Mouse (Mus musculus) natural killer cell, adult 2 months (primary cell): ENCODE data around the gene Atl1.
A peak's percentile ranks its signal among the peaks of the same experiment; 100 is the strongest.

Source experiments
- DNase-seq, 2 experiments: peaks; one replicate each; pipeline ENCODE4 v3.0.0; 2022; ENCODE audit warnings: low spot score in 2 of 2

The Atl1 gene

DNA sequence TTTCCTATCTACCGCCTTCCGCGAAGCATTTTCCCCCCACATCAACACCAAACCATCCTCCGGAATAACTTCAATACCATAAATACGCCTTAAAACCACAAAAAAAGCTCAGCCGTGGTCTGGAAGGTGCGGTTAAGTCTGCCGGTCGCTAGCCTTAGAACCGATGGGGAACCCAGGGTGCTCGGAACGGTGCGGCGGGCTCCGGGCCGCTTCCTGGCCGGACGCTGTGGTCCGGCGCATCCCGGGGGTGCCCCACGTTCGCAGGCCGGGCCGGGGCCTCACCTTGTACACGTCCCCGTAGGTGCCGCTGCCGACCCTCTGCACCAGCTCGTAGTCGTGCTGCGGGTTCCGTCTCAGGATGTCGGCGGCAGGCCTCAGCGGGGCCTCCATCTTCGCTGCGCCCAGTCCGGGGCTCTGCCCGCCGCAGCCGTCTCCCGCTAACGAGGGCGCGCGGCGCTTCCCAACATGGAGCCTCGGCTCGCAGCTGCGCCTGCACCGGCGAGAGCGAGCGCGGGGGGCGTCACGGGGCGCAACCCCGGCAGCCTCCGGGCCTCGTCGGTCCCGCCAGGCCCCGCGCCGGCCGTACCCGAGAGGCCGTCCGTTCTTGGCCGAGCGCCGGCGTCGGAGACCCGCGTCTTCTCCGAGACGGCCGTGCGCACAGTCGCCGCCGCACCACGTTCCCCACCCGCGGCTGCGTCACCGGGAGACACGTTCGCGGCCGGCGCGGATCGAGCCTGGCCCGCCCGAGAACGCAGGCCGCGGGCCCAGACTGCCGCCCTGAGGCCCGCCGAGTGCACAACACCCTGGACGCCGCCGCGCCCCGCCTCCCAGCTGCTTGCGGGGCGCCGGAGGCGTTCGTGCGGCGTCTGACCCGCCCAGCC is at the start of gene Atl1, which contains the start of gene Map4k5:
TSS of gene Atl1 (plus strand) at position 244 of the 881 bp plus-strand sequence.
TSS of gene Map4k5 (minus strand) at position 830 of the 881 bp plus-strand sequence.
- DNase-seq, result peak; percentile 66 to 80

DNA sequence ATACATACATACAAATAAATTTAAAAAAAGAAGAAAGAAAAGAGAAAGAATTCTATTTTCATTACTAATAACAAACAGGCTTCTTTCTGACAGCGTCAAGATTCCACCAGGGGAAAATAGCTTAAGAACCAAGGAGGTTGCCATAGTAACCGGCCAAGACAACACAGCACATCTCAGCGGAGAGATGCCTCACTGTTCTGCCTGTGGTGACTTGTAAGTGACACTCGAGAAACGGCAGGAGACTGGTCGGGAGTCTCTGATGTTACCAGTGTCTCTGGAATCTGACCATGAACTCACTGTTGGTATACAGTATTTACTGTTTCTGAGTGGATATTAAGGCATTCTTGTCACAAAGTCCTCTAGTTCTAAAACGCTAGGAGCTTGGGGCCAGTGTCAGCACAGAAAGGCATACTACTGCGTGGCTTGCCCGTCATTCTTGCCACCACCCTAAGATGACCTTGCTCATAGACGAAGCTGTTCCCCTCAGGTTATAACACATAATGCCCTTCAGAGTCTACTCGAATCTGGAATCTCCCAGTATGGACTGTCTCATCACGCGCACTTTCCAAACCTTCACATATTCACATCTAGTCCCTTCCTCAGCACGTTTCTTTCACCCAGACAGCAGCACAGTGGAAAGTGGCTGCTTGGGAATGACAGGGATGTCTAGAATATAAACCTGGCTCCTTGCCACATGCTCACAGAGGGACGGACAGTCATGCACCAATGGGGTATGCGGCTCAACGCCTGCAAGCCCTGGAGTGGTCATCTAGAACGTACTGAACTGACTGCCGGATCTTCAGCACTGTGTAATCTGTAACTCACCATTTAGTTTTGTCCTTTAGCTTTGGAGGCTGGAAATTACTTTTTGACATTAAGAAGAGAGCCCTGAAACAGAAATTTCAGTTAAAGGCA is 48.6 kb upstream of the Atl1 start:
- no peak for DNase-seq

DNA sequence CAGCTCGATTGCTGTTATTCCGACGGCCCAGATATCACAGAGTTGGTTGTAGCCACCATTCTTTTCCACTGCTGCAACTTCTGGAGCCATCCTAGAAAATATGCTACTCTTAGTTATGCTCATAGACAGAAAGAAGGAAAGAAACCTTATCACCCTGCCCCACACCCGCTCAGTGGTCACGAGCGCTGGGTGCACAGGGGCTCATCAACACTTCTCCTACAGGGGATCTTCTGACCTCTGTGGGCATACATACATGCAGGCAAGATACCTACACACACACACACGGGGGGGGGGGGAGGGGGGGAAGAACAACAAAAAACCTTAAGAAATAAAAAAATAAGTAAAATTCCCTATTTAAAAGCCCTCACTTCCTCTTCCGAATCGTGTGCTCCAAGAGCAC is 46.7 kb upstream of the Atl1 start:
- no peak for DNase-seq

DNA sequence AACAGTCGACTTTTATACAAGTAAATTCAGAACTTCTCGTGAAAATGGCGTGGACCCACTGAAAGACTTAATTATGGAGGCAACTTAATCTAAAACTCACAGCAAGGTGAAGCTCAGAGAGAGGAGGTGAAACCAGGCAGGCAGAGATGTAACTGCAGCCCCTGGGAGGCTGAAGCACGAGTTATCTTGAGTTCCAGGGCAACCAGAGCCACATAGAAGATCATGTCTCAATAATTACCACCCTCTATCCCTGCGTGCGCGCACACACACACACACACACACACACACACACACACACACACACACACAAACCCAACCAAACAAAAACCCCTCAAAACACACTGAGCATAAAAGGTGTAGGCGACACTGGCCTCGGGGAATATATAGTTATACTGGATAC is 45.9 kb upstream of the Atl1 start:
- DNase-seq, result no peak

DNA sequence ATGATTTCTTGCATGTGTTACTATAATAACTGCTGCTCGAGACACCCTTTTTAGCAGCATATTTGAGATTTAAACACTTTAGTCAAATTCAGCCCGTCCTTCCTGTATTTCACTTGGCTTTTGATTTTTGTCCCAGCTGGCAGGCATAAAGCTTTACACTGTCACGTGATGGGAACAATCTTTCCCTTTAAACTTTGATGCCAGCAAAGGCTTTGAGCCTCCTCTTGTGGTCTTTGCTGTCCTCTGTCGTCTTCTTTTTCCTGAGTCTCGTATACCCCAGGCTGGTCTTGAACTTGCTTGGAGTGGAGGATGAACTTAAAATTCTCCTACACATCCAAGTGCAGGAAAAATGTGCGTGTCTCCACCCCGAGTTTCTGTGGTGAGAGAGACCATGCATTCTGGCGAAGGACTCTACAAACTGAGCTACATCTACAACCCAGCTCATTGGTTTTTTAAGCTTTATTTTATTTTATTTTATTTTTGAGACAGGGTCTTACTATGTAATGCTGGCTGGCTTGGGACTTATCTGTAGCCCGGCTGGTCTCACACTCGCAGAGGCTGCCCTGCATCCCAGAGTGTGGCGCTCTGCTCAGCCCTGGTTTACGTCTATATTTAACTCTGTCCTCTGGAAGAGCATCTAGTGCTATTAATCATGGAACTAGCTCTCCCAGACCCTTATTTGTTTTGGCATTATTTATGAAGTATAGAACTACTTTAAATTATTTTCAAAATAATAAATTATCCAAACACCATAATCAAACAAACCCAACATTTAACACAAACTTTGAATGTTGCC is 44.1 kb upstream of the Atl1 start:
- DNase-seq, result no peak

DNA sequence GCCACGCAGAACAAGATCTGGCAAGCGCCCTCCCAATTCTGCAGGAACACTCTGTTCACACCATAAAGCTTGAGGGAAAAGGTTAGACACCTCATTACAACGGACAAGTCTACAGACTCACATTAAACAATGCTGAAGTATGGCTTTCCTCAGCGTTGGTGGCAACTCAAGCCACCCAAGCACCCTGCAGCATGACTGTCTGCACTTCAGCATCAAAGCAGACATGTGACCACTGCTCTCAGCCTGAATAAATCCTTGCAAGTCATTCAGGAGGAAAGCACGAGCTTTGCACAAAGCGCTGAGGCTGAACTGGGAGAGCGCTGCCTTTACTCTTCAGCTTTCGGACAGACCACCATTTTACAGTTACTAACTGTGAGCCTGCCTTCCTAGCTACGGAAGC is 40.1 kb upstream of the Atl1 start:
- no peak for DNase-seq

DNA sequence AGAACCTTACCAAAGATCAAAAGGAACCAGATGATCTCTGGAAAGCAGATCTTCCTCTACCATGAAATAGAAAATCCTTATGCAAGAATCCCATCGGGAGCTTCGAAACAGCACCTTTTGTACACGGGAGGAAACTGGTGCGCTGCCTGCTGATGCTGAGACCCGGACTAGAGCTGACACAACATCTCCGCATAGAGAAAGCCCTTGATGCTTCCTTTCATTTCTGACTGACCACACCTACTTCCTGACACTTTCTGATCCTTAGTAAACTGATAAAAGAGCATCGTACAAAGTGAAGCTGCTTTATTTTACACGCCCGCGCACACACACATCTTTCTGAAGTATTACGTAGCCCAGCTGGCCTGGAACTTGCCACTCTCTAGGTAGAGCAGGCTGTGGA is 39.0 kb upstream of the Atl1 start:
- no peak for DNase-seq

DNA sequence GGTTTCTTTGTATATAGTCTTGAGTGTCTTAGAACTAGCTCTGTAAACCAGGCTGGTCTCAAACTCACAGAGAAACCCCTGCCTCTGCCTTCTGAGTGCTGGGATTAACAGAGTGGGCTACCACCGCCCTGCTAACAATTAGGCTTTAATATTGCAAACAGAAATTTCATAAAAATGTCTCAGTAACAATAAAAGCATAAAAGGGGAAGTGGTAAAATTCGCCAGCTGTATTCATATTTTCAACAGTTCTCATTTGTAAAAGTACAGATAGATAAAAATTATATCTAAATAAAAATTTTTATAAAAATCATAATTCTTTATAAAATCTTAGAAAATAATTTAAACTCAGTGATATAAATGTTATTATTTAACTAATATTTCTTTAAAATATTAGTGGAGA is 38.5 kb upstream of the Atl1 start:
- DNase-seq, result no peak

DNA sequence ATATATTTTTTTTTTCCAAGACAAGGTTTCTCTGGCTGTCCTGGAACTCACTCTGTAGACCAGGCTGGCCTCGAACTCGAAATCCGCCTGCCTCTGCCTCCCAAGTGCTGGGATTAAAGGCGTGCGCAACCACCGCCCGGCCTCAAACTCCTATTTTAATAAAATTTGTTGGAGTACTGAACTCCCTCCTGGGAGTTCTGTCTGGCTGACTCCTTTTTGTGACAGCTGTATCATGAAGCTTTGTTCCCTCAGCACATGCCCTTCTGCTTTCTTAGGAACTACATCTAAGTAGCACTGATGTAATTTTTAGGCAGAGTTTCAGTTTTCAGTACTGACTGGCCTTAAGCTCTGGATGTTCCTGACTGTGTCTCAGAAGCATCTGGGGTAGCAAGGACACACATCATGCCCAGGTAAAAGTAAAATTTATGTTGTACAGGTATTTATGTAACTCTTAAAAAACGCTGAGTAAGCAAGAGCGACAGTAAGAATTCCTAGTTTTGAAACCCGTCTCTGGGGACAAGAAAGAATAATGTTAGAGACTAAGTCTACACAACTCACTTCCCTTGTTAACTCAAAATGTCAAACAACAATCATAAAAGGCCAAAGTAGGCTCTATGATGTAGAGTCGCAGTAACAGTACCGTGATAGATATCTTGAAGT is 36.6 kb upstream of the Atl1 start:
- DNase-seq, result no peak

DNA sequence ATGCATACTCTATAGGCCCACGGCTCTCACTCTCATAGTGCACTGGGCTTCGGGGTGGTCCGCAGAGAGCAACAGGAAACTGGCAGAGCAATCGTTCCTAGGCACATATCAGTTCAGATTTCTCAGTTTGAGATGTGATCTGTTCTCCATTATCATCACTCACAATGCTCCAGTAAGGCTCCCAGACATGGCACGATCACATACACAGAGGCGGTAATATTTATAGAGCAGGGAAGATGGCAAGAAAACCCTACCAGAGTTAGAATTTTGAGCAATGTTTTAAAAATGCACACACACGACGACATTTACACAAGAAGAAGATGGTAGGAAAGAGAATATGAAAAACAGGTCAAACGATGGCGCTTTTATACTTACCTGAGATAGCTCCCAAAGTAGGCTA is 36.0 kb upstream of the Atl1 start:
- no peak for DNase-seq

DNA sequence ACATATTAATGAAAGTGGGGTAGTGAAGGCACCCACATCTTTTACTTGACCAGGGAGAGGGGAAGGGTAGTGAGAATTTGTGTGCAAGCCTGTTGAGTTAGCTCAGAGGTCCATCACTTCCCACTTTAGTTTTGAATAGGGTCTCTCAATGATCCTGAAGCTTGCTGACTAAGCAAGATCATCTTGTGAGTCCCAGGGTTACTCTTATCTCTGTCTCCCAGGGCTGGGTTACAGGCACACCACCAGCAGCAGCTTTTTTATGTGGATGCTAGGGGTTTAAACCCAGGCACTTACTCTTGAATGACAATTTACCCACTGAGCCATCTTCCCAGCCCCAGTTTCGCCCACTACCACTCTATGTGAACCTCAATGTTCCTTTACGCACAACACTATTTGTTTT is 34.8 kb upstream of the Atl1 start:
- no peak for DNase-seq

DNA sequence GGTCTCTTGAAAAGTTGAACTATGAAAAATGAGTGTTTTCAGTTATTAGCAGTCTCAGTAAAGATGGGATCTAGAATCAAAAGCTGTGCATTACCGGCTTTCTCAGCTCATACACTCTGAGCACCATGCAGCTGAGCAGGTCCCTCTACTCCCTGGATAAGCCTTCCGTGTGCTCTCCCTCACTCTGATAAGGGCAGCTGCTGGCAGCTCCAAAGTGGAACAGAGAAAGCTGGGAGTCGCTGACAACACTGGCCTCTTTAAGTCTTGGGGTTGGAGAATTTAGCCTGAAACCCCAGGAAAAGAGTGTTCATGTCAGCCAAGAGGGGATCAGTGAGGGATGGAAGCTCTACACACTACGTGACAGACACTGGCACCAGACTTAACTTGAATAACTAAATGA is 33.6 kb upstream of the Atl1 start:
- DNase-seq, result no peak

DNA sequence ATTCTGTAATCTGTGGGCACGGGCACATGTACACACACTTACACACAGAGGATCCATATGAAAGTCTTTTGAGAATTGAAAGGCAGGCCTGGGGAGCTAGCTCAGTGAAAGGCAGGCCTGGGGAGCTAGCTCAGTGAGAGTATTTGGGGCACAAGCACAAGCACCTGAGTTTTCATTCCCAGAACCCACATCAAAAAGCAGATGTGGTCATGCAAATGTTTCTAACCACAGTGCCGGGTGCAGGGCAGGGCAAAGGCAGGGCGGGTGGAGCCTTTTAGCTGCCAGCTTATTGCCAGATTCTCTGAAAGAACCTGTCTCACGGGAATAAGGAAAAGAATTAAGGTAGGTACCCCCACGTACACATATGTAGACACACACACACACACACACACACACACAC is 28.9 kb upstream of the Atl1 start:
- peak in 1 of 2 experiments; percentile 57 for DNase-seq

DNA sequence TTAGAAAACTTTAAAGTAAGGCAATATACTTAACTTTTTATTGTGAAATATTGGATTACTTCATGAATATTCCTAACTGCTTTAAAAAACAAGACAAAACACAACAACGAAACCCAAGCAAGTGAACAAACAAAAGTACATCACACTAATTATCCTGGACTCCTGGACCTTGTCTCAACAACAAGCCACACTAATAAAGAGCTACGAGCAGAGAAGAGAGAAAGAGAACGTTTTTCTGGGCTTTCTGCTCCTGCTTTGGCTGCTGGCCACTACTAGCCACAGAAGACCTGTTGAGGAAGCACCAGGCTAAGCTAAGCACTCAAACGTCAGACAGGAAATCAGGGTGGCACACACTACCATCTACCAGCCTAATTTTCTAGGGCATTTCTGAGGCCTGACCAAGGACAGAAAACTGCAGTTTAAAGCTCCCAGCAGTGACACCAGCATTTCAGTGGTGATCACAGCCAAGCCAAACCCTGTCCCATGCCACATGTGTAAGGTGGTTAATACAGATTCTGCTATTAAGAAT is 28.2 kb upstream of the Atl1 start:
- no peak for DNase-seq

DNA sequence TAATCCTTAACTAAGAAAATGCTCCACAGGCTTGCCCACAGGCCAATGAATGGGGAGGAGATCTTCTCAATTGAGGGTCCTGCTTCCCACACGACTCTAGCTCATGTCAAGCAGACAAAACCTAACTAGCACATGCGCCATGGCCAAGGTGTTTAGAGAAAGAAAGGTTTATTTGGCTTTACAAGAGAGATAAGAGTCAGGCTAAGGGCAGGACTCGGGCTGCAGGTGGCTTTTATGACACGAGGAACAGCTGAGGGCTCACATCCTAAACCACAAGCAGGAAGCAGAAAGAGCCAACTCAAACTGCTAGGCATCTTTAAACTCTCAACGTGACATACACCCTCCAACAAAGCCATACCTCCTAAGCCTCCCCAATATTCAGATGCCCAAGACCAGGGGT is 25.1 kb upstream of the Atl1 start:
- no peak for DNase-seq

DNA sequence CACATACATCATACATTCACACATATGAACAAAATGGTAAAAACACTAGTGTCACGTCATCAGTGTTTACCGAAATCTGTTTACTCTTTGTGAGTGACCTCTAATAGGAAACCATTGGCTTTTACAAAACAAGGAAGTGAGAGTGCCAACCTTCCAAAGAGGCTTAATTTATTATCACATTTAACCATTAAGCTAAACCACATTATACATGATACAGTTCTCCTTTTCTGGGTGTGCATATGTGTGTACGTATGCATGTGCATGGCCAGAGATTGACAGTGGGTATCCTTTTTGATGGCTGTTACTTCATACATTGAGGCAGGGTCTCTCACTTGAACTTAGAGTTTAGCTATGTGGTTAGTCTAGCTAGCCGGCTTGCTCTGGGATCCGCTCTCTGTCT is 20.8 kb upstream of the Atl1 start:
- no peak for DNase-seq

DNA sequence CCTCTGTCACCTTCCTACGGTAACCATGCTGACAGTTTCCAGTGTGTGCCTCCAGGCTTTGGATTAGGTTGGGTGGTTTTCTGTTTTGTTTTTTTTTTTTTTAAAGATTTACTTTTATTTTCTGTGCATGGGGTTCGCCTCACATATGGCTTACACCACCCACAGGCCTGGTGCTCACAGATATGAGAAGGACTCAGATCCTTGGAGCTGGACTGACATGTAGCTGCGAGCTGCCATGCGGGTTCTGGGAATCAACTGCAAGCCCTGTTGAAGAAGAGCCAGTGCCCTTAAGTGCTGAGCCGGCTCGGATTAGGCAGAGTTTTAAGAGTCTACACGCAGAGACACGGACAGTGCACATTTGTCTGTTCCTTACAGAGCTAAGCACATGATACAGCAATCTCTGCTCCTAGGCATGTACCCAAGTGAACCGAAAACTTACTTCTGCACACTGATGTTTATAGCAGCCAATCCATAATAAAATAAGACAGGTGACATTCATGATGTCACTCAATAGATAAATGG is 14.5 kb upstream of the Atl1 start:
- DNase-seq, result no peak

DNA sequence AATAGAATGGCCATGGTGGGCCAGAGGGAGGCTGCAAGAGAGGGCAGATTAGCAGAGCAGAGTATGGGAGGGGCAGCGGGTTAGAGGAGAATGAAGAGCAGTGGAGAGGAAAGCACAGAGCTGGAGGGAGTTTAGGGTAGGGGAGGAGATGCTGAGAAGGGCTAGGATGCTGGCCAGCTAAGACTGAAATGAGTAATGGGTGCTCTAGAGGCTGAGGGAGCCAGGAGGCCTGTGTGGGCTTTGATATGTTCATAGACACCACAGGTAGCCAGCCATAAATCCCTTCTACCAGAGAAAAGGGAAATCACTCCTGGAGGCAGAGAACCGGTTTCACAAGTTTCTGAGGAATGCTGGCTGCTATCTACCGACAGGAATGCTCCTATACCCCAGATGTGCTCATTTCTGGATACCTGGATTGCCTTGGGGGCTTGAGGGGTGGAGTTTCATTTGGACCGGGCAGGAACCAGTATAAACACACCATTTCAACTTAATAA is 13.2 kb upstream of the Atl1 start:
- DNase-seq, result no peak

DNA sequence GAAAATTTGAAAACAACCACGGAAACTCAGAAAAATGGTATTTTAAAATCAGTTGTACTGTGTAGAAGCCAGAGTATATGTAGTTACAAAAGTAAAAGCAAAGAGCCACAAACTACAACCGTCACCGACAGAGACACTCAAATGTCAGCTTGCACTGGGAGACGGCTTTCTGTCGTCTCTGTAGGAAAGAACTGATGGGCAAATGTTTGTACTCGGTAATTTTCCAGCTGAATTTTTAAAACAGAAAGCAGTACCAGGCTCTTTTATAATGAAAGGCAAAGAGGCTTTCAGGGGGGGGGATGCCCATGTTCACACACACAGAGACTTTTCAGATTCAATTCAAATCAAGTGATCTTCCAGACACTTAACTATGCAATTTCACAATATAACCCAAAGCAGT is 12.7 kb upstream of the Atl1 start:
- DNase-seq, result no peak

DNA sequence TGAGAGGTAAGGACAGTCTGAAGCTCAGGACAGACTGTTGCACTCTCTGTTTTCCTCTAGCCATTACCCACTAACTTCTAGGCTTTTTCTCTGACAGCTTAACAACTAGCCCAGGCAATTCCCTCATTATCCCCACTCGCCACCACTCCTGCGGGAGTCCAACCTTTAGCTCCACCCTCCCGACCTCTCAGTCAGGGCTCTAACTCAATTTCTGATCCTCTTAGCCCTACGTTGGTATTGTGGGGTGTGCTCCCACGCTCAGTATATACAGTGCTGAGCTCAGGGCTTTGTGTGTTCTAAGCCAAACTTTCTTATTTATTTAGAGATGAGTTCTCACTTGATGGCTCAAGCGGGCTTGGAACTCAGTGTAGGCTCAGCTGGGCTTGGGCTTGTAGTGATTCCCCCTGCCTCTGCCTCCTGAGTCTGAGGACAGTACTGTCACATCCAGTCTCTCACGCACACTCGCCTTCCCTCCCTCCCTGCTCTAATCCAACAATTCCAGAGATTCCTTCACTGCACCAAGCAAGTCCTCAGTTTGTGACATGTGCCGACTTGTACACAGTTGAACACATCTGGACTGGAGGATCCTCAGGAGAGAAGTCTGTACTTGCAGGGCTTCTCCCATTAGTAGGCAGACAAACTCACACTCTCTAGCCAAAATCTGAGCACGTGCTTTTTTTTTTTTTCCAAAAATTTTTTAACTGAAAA is 11.1 kb upstream of the Atl1 start:
- DNase-seq, result no peak
